Mouse (Mus musculus) heart, postnatal 4 days (tissue): ENCODE data around the gene C2cd4d. TPM values are rescaled to one million over a fixed set of nuclear protein-coding genes. Genes with fewer than 3 reads are reported as not detected.

Experiments
- DNase-seq: peaks from one replicate; pipeline ENCODE4 v3.0.0; 2021
- total RNA-seq, 2 experiments: library from RNA; stranded (reverse); gene quantifications; 2 replicates each; pipeline ENCODE4 v1.2.3; 2021

The C2cd4d gene
- total RNA-seq, 2 experiments from 2014 or later: not detected

- no peak for DNase-seq
Observed at GRCm38 (mm10) chr3:94377028-94377923, 15.0 kb downstream of the C2cd4d start.

GRCm38 (mm10) chr3:94379831-94380510 is 17.7 kb downstream of the C2cd4d start:
- no peak for DNase-seq

DNA sequence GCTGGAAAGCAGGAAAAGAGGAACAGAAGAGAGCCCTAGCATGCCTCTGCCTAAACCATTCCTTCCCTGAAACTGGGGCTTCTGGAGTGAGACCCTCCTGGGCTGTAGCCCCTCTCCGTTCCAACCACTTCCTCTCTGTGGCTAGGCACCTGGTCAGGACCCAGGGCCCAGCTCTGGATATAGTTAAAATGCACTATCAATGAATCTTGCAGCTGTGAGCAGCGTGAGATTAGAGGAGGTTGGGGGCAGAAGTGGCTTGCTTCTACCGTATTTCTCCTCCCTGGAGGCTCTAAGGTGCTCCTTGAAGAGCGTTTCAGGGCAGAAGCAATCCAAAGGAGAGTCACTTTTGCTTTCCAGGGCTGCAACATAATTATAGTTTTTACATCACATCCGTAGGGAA is 20.1 kb downstream of the C2cd4d start:
- DNase-seq: no peak

DNA sequence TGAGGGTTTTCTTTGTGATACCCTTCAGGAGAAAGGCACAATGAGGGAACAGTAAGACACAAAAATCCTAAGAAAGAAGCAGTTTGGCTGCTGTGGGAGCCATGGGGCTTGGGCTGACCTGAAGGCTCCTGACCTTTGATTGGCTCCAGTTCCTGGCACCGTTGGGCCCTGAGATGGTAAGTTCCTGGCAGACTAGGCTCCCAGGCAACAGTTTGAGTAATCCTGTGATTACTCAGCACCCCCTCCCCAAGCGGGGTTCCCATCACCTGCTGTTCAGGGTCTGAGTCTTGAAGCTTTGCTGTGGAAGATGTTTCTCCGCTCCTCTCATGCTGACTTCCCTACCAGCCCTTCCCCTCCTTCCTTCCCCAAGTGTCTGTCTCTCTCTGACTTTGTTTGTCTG is 21.2 kb downstream of the C2cd4d start:
- DNase-seq: no peak

- no peak for DNase-seq
Observed at GRCm38 (mm10) chr3:94386671-94387070, 24.4 kb downstream of the C2cd4d start.

DNA sequence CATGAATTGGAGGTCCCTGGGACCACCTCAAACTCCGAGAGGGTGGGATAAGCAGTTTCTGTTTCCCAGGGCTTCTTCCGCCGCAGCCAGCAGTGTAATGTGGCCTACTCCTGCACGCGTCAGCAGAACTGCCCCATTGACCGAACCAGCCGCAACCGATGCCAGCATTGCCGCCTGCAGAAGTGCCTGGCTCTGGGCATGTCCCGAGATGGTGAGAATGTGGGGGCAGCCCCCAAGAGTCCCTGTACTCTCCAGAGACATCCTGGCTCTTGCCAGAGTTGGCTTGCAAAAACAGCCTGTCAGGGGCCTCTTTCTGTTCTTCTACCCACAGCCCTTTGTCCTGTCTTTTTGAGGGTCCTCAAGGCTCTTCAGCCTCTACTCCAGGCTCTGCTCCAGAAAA is 25.2 kb downstream of the C2cd4d start:
- no peak for DNase-seq

DNA sequence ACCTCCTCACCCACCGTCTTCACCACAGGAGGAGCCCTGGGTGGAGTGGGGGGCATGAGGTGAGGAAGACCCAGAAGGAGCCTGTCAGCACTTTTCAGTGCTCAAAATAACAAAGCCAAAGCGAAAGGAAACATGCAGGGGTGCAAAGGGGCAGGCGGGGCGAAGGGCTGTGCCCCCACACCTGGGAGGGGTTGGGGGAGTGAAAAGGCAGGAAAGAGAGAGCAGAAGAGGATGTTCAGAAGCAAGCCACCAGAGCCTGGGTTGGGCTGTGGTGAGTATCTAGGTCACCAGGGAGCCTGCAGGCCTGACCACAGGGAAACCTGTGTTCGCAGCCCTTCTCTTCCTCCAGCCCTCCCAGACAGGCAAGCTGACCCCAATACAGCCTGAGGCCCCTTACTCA is 25.8 kb downstream of the C2cd4d start:
- no peak for DNase-seq

- DNase-seq: no peak
Observed at GRCm38 (mm10) chr3:94389420-94389819, 27.2 kb downstream of the C2cd4d start.

- DNase-seq: no peak
Observed at GRCm38 (mm10) chr3:94391001-94391400, 28.8 kb downstream of the C2cd4d start.

GRCm38 (mm10) chr3:94392128-94392527 is 29.9 kb downstream of the C2cd4d start:
- no peak for DNase-seq

- no peak for DNase-seq
Observed at GRCm38 (mm10) chr3:94393049-94393448, 30.8 kb downstream of the C2cd4d start.

DNA sequence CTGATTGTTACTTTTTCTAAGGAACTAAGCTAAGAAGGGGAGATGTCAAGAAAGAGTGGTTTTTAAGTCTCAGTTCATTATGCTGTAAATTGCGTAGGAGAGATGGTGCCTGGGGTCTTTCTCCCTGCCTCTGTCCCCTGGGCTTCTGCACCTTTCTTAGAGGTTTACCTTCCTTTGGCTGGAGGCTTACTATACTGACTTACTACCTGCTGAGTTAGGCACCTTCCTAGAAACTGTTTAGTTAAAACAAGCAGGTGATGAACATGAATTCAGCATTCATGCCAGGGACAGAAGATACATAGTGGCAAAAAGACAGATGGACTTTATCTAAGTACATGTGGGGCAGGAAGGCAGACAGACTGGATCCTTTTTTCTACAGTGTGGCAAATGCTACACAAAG is 34.1 kb downstream of the C2cd4d start:
- no peak for DNase-seq

- no peak for DNase-seq
Observed at GRCm38 (mm10) chr3:94396851-94397250, 34.6 kb downstream of the C2cd4d start.

GRCm38 (mm10) chr3:94398217-94398616 is 36.0 kb downstream of the C2cd4d start, which contains the start of gene Lingo4:
Gene Lingo4, plus strand, starts transcription at chr3:94398517.
- DNase-seq: no peak

GRCm38 (mm10) chr3:94398943-94399481 is 36.8 kb downstream of the C2cd4d start:
- DNase-seq: peak; percentile 25

DNA sequence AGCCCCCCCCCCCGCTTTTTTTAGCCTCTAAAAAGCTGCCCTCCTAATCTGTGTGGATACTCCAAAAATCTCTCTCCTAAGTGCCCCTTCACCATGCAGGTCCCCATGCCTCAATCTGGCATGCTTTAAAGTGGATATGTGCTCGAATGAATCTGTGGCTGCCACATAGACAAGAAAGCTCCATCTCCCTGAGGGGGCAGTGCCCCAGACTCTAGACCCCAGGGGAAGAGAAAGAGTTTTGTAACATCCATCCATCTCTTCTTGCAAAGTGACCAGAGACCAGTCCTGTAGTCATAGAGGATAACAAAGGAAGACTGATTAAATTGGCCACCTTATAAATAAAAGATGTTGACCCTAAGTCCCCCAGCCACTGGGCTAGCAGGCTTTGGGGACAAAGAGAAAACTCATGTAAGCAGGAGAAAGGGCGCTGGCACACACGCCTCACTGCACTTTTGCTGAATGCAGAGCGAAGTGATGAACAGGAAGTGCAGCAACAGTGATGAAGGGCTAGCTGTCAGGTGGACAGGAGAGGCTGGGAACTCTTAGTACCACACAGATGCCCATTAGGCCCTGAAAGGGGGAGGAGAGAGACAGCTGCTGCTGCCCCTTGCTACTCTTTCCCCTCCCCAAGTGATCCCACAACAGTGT is 37.5 kb downstream of the C2cd4d start:
- no peak for DNase-seq

- no peak for DNase-seq
Observed at GRCm38 (mm10) chr3:94402451-94402850, 40.2 kb downstream of the C2cd4d start.

GRCm38 (mm10) chr3:94404366-94405054 is 42.3 kb downstream of the C2cd4d start:
- DNase-seq: no peak

DNA sequence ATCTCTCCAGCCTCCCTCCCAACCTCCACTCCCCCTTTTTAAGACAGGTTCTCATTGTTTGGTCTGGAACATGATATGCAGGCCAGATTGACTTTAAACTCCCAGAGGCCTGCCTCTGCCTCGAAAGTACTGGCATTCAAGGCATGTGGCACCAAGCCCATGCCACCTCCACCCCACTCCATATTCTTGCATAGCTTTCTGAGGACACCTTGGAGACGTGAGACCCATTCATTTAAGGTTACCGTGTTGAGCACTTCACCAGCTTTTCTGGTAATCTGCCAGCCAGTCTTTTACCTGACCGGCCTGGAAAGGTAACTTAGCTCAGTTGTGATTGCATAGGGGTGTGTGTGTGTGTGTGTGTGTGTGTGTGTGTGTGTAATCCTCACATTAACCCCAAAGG is 43.3 kb downstream of the C2cd4d start:
- DNase-seq: no peak

DNA sequence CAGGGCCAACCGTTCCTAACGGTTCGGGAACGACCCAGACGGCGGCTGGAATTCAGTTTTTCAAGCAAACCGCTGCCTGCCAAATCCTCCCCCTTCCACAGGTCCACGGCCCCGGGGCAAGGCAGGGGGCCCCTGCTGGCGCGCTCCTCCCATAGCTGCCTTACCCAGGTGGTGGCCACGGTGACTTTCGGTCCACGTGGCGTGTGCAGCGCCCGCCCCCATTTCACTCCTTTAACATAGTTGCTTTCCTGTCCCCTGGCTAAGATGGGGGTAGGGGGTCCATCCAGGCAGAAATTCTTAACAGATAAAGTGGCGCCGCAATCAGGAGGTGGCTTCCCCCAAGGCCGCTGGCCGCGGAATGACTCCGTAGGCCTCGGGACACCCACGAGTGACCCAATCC is 50.3 kb downstream of the C2cd4d start:
- DNase-seq: no peak

DNA sequence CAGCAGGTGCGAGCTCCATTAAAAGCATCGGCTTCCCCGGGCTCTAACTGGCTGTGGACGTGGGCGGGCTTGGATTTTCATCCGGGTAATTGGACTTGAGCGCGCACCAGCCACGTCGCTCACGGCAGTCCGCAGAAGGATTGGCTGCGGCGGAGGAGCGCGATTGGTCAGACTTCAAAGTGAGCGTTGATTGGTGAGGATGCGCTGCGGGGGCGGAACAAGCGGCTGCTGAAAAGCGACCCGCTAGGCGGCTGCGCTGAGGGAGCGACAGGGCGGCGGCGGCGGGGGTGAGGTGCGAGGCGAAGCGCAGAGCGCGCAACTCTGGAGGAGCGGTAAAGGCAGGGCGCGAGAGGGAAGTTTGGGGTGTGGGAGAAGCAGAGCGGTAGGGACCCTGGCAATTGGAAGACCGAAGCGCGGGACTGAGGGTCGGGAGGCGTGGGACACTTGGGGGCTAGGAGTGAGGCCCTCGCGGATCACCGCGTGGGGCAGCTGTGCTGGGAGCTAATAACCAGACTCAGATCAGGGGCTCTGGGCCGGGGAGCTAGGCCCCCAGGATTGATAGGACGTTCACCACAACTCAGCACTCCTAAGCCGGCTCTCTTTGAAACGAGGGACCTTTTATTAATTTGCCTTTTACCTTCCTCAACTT is 50.9 kb downstream of the C2cd4d start, which contains the start of gene Tdrkh:
Gene Tdrkh, plus strand, starts transcription at position 243 of the 649 bp plus-strand sequence.
- DNase-seq: peak; percentile 96
